Mouse (Mus musculus) embryonic facial prominence, embryonic 13.5 days (tissue): ENCODE data around the gene Tmprss9. TPM values are rescaled to one million over a fixed set of nuclear protein-coding genes. Genes with fewer than 3 reads are reported as not detected.

ENCODE experiments used
- ATAC-seq: fragments of 200-750 bp; cut with Nextera tagmentation; 2 replicates; pipeline ENCODE4 v1.8.0; 2017; ENCODE audit warnings: low read depth; ENCODE audit not compliant: insufficient number of reproducible peaks, insufficient read depth, low FRiP score, low TSS enrichment
- H3K27ac ChIP-seq: fragments of 300-500 bp; sonication (generic); 2 replicates; pipeline ENCODE4 v1.5.1; 2015; ENCODE audit warnings: moderate library complexity, mild to moderate bottlenecking, inconsistent platforms
- H3K27me3 ChIP-seq: fragments of 300-500 bp; sonication (generic); 2 replicates; pipeline ENCODE4 v1.6.1; 2015; ENCODE audit warnings: mild to moderate bottlenecking, inconsistent platforms
- H3K36me3 ChIP-seq: fragments of 300-500 bp; sonication (generic); 2 replicates; pipeline ENCODE4 v1.6.1; 2015; ENCODE audit warnings: mild to moderate bottlenecking, inconsistent platforms
- H3K4me1 ChIP-seq: fragments of 300-500 bp; sonication (generic); 2 replicates; pipeline ENCODE4 v1.6.1; 2015; ENCODE audit warnings: inconsistent platforms
- H3K4me2 ChIP-seq: fragments of 300-500 bp; sonication (generic); 2 replicates; pipeline ENCODE4 v1.6.1; 2015; ENCODE audit warnings: moderate library complexity, mild to moderate bottlenecking, inconsistent platforms
- H3K4me3 ChIP-seq: fragments of 300-500 bp; sonication (generic); 2 replicates; pipeline ENCODE4 v1.5.1; 2015; ENCODE audit warnings: mild to moderate bottlenecking, inconsistent platforms
- H3K9ac ChIP-seq: fragments of 300-500 bp; sonication (generic); 2 replicates; pipeline ENCODE4 v1.6.1; 2015; ENCODE audit warnings: mild to moderate bottlenecking, inconsistent platforms
- H3K9me3 ChIP-seq: fragments of 300-500 bp; sonication (generic); 2 replicates; pipeline ENCODE4 v1.6.1; 2016; ENCODE audit warnings: inconsistent platforms
- WGBS: fragments of 180-500 bp; shearing (Covaris S2); methylation state at CpG from one replicate; pipeline ENCODE4 v1.1.7; 2015; ENCODE audit warnings: mixed read lengths; 5-methylcytosine and 5-hydroxymethylcytosine counted together
- polyA plus RNA-seq: library from polyadenylated mRNA; unstranded; fragments of >200 nt; fragmentation: Nextera tagmentation; extraction: Ambion mirVana; gene quantifications from 2 replicates; pipeline ENCODE4 v1.2.1, GENCODE M21; 2015

Gene Tmprss9
- polyA plus RNA-seq, 1 experiment from 2014 or later, result not detected

- Histone ChIP-seq H3K4me1 (peaks cover 16% of the 10 kb centered on the region), H3K9me3 (no peaks in the 10 kb centered on the region), H3K36me3 (peaks cover 22% of the 10 kb centered on the region), H3K4me2 (no peak overlapping the region), H3K27me3 (no peaks in the 10 kb centered on the region), H3K9ac (0 out of 2 replicates have a peak overlapping the region, but pooled peaks have one; percentile 16), H3K27ac (no peak overlapping the region), H3K4me3 (no peak overlapping the region)
- WGBS, result 73% methylated on average over 24 of the region's 24 CpGs
- ATAC-seq, result no peak
Observed at GRCm38 (mm10) chr10:80896581-80897485, 25.2 kb downstream of the Tmprss9 start.

DNA sequence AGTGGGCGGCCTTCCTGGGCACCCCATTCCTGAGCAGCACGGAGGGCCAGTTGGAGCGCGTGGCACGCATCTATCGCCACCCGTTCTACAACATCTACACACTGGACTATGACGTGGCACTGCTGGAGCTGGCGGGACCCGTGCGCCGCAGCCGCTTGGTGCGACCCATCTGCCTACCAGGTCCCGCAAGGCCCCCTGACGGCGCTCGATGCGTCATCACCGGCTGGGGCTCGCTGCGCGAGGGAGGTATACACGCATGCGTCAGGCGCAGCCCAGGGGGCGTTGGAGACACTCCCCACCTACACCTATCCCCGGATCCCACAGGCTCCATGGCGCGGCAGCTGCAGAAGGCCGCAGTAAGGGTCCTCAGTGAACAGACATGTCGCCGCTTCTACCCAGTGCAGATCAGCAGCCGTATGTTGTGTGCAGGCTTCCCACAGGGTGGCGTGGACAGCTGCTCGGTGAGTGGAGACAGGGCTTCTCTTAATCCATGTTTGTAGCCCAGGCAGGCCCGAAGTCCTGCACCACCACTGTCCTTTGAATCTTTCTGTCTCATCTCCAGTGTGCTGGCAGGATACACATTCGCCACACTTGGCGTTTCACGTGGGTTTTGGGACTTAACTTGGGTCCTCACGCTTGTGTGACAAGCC, 26.3 kb downstream of the Tmprss9 start:
- Histone ChIP-seq H3K4me1 (peaks cover 16% of the 10 kb centered on the region), H3K36me3 (peaks cover 34% of the 10 kb centered on the region), H3K4me2 (peak overlapping the region; percentile 30), H3K9me3 (no peaks in the 10 kb centered on the region), H3K4me3 (peak overlapping the region; percentile 5; the same call in 1 of the 2 replicates), H3K9ac (peak overlapping the region; percentile 49), H3K27me3 (no peaks in the 10 kb centered on the region), H3K27ac (no peak overlapping the region)
- no peak for ATAC-seq
- WGBS, result 39% methylated on average over 41 of the region's 41 CpGs

DNA sequence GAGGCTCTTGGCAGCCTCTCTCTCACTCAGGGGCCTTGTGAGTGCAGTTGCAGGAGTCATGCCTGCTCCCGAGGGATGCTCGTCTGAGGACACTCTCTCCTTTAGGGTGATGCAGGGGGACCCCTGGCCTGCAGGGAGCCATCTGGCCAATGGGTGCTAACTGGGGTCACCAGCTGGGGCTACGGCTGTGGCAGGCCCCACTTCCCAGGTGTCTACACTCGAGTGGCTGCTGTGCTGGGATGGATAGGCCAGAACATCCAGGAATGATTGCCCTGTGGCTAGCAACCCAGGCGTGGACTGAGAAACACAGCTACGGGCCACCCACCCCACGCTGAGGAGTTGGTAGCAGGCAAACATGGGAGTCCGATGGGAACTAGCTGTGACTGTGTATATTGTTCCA, 27.4 kb downstream of the Tmprss9 start:
- H3K4me3 ChIP-seq, result peak overlapping the region; percentile 86; the same call in 1 of the 2 replicates
- 92% methylated on average over 8 of the region's 8 CpGs for WGBS
- H3K4me1 ChIP-seq, result peaks cover 16% of the 10 kb centered on the region
- H3K4me2 ChIP-seq, result peak overlapping the region; percentile 98
- no peak overlapping the region for H3K27ac ChIP-seq
- peak overlapping the region; percentile 86; the same call in 1 of the 2 replicates for H3K9ac ChIP-seq
- H3K27me3 ChIP-seq, result no peaks in the 10 kb centered on the region
- no peaks in the 10 kb centered on the region for H3K9me3 ChIP-seq
- peaks cover 44% of the 10 kb centered on the region for H3K36me3 ChIP-seq
- ATAC-seq, result no peak

DNA sequence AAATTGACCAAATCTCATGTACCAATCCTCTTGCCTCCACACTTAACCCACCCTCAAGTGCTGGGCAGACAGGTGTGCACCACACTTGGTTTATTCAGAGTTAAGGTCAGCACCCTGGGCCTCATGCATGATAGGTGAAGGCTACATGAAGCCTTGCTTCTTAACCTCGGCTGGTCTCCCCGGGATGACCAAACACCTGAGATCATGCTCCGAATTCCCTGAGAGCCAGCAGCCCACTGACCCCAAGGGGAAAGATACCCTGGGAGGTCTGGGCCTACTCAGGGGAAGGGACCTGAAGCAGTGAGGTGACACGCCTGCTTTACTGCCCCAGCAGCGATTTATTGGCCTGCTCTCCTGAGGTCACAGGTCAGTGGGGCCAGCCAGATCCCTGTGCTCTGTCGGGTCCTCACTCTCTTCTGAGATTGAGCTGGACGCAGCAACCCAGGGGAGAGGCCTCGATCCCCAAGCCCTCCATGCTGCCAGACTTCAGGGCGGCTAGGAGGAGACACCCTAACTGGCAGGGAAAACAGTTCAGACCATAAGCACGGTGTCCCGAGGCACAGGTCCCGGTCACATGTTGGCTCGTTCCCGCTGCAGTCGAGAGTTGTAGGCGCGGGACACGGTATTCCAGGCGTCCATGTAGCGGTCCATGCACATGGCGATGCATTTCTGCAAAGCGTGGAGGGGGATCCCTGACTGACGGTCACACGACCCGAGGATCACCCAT, 28.1 kb downstream of the Tmprss9 start:
- Histone ChIP-seq H3K27me3 (no peaks in the 10 kb centered on the region), H3K9me3 (no peaks in the 10 kb centered on the region), H3K9ac (peak overlapping the region; percentile 86), H3K36me3 (peaks cover 51% of the 10 kb centered on the region), H3K4me1 (peaks cover 16% of the 10 kb centered on the region), H3K4me2 (peak overlapping the region; percentile 98), H3K27ac (peak overlapping the region; percentile 82; the same call in 1 of the 2 replicates), H3K4me3 (peak overlapping the region; percentile 86)
- WGBS, result 11% methylated on average over 25 of the region's 25 CpGs
- no peak for ATAC-seq

- Histone ChIP-seq H3K4me2 (peak within 1 kb of the TSS; percentile 98), H3K4me3 (peak within 1 kb of the TSS; percentile 86), H3K9me3 (no peaks in the 10 kb centered on the region), H3K9ac (peak within 1 kb of the TSS; percentile 86), H3K27ac (peak within 1 kb of the TSS; percentile 82), H3K4me1 (peaks cover 16% of the 10 kb centered on the region), H3K27me3 (no peaks in the 10 kb centered on the region), H3K36me3 (peaks cover 59% of the 10 kb centered on the region)
- WGBS, result under 1% methylated on average over 72 of the region's 72 CpGs
- peak; percentile 94 for ATAC-seq
Observed at GRCm38 (mm10) chr10:80900318-80901247, 28.9 kb downstream of the Tmprss9 start, which contains the start of gene Timm13. TSS of gene Timm13 (minus strand) at chr10:80900969.

GRCm38 (mm10) chr10:80901409-80902272, 30.0 kb downstream of the Tmprss9 start:
- Histone ChIP-seq H3K9me3 (no peaks in the 10 kb centered on the region), H3K36me3 (peaks cover 70% of the 10 kb centered on the region), H3K4me1 (peaks cover 16% of the 10 kb centered on the region), H3K27ac (peak overlapping the region; percentile 73), H3K4me2 (peak overlapping the region; percentile 98), H3K4me3 (peak overlapping the region; percentile 86; the same call in 1 of the 2 replicates), H3K27me3 (no peaks in the 10 kb centered on the region), H3K9ac (peak overlapping the region; percentile 46)
- ATAC-seq, result no peak
- 88% methylated on average over 19 of the region's 19 CpGs for WGBS

DNA sequence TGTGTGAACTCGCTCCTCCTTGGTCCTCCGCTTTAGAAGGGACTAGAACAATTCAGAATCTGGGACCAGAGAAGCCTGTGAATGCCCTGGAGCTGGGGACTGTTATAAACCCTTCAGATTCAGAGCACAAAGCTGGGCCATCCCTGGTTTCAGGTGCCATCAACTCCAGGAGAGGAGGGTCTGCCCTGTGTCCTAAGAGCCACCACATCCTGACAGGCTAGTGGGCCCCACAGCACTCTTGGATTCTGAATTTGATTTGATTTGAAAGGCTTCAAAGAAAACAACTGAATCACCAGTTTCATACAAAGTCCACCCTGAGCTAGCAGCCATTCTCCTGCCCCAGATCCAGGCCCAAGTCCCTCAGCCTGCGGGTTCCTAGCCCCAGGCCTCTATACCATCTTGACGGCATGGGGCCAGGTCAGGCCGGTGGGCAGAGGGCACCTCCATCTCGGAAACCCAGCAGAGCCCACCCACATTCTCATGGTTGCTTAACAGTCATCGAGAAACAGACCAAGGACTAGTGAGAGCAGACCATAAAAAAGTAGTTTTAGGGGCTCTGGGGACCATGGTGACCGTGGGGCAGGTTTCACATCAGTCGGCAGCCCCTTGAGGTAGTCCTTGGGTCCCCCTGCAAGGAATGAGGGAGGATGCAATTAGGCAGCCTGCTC, 30.8 kb downstream of the Tmprss9 start:
- H3K4me2 ChIP-seq, result no peak overlapping the region
- no peak overlapping the region for H3K4me3 ChIP-seq
- whole genome bisulfite sequencing, result 89% methylated on average over 9 of the region's 9 CpGs
- no peak for ATAC-seq
- H3K27me3 ChIP-seq, result no peaks in the 10 kb centered on the region
- H3K9ac ChIP-seq, result no peak overlapping the region
- peaks cover 16% of the 10 kb centered on the region for H3K4me1 ChIP-seq
- H3K27ac ChIP-seq, result no peak overlapping the region
- H3K36me3 ChIP-seq, result peaks cover 74% of the 10 kb centered on the region
- H3K9me3 ChIP-seq, result no peaks in the 10 kb centered on the region

- H3K4me3 ChIP-seq, result no peak overlapping the region
- no peak overlapping the region for H3K9ac ChIP-seq
- peaks cover 10% of the 10 kb centered on the region for H3K4me1 ChIP-seq
- H3K9me3 ChIP-seq, result no peaks in the 10 kb centered on the region
- peaks cover 76% of the 10 kb centered on the region for H3K36me3 ChIP-seq
- H3K27ac ChIP-seq, result no peak overlapping the region
- 94% methylated on average over 10 of the region's 10 CpGs for WGBS
- no peaks in the 10 kb centered on the region for H3K27me3 ChIP-seq
- no peak for ATAC-seq
- no peak overlapping the region for H3K4me2 ChIP-seq
Observed at GRCm38 (mm10) chr10:80903282-80903681, 31.6 kb downstream of the Tmprss9 start.

DNA sequence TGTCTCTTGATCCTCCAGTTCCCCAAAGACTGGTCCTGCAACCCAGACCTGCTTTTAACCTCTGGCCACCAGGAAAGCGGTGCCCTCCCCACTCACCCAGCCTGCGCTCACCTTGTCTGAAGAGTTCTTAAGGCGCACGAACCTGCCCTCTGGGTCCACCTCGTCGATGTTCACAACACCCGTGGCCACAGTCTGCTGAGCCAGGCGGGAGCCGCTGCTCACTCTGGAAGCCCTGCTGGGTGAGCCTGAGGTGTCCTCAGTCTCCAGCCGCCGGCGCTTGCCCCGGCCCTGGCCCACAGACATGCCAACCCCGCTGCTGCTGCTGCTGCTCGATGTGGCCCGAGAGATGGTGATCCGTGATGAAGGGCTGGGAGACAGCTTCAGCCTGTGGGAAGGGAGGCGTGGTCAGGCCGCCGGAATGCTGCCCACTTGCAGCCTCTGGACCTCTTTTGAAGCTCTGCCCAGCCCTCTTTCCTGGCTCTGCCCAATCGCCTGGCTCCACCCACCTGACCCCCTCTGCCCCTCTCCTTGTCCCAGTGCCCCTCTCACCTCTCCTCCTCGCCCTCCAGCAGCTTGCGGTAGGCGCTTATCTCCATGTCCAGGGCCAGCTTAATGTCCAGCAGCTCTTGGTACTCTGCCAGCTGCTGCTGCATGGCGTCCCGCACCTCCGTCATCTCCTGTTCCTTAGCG, 32.5 kb downstream of the Tmprss9 start:
- Histone ChIP-seq H3K9ac (no peak overlapping the region), H3K4me1 (peaks cover 9% of the 10 kb centered on the region), H3K36me3 (peaks cover 77% of the 10 kb centered on the region), H3K27ac (no peak overlapping the region), H3K9me3 (no peaks in the 10 kb centered on the region), H3K4me3 (no peak overlapping the region), H3K27me3 (no peaks in the 10 kb centered on the region), H3K4me2 (no peak overlapping the region)
- 88% methylated on average over 28 of the region's 28 CpGs for WGBS
- no peak for ATAC-seq
